Comparison of ENCODE assay signal across 20 mouse cellular contexts in the genomic region with DNA sequence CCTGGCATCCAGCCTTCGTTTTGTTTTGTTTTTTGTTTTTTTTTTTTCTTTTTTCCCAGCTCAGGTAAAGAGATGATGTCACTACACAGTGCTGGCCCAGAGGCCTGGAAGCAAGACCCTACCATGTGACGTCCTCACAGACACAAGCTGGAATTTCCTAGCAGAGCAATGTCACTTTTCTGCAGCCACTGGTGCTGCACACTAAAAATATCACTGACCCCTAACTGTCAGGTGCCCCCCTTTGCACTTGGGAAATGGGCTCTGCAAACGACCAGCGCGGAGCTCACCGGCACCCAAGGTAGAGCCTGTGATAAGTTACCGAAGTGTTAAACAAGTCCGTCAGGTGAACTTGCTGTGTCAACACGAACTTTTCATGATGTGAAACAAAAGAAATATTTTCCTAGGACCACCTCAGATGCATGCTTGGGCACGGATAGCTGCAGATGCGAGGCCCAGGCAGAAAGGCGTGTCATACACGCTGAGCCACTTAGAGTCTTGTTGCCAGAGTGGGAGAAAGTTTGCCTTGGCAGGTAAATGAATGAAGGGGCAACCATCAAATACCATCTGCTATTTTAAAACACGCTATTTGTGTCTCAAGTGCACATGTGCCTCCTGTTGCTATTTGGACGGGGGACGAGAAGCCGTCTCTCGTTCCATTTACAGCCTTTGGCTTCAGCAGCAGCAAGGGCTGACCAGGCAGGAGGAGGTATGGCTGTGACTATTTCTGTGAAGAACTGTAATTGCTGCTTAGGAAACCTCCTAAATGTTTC. TPM values are rescaled to one million over a fixed set of nuclear protein-coding genes. Genes with fewer than 3 reads are reported as not detected.
DNase-seq lines count a peak whose midpoint lies in the region; ATAC-seq lines count a peak whose summit lies in the region.
"Had no signal": no experiment of that assay in that cellular context is flagged by ENCODE, and none has a peak within 500 bp of the region (broad histone marks: within the 10 kb centered on the region; RNA-seq: fewer than 3 reads in every experiment).

No protein-coding gene starts in this region.

- ATAC-seq in heart, embryonic 15.5 days (replicated peaks; ENCODE audit: insufficient number of reproducible peaks, insufficient read depth, low FRiP score, low read depth) = peak; percentile 69
- ATAC-seq in activated CD4-positive, CD25-positive, alpha-beta regulatory T cell, adult 4 months = no peak
- ATAC-seq in hindbrain, embryonic 14.5 days (ENCODE audit: low FRiP score) = no peak
- ATAC-seq: forebrain, embryonic 16.5 days; midbrain, embryonic 13.5 days had no signal

- H3K9me3 ChIP-seq in heart, embryonic 15.5 days (replicated peaks) = no peaks in the 10 kb centered on the region
- H3K9me3 ChIP-seq in hindbrain, embryonic 14.5 days (ENCODE audit: control insufficient read depth, low read length) = no peaks in the 10 kb centered on the region
- H3K9me3 ChIP-seq: limb, embryonic 12.5 days; liver, embryonic 15.5 days; midbrain, embryonic 13.5 days had no signal

- H3K36me3 ChIP-seq in heart, embryonic 15.5 days = no peaks in the 10 kb centered on the region
- no peaks in the 10 kb centered on the region for H3K36me3 ChIP-seq in hindbrain, embryonic 14.5 days (replicated peaks; ENCODE audit: control insufficient read depth, insufficient read depth)
- H3K36me3 ChIP-seq: limb, embryonic 12.5 days; liver, embryonic 15.5 days had no signal

- H3K9ac ChIP-seq in heart, embryonic 15.5 days = peak overlapping the region; percentile 45; the same call in 1 of the 2 replicates
- no peak overlapping the region for H3K9ac ChIP-seq in hindbrain, embryonic 14.5 days
- H3K9ac ChIP-seq: limb, embryonic 12.5 days; liver, embryonic 15.5 days; midbrain, embryonic 13.5 days had no signal

- peak overlapping the region; percentile 37 for H3K4me3 ChIP-seq in heart, embryonic 15.5 days
- H3K4me3 ChIP-seq in hindbrain, embryonic 14.5 days (replicated peaks; ENCODE audit: low read length) = no peak overlapping the region
- H3K4me3 ChIP-seq: limb, embryonic 12.5 days; liver, embryonic 15.5 days; midbrain, embryonic 13.5 days; myocyte had no signal

- H3K27ac ChIP-seq in heart, embryonic 15.5 days = peak overlapping the region; percentile 97
- no peak overlapping the region for H3K27ac ChIP-seq in hindbrain, embryonic 14.5 days
- H3K27ac ChIP-seq: limb, embryonic 12.5 days; liver, embryonic 15.5 days had no signal

- DNase-seq in cerebellum, adult 11-12 months = peak; percentile 45
- DNase-seq in cerebellum, postnatal 4 days (ENCODE audit: low spot score in 2 of 2) = no peak
- peak; percentile 17 to 55 for DNase-seq in gastrocnemius, adult 8-10 months (ENCODE audit: low spot score in 2 of 2)
- DNase-seq in gastrocnemius, postnatal 4 days (ENCODE audit: low spot score in 2 of 2) = no peak
- peak; percentile 65 to 77 for DNase-seq in heart, adult 18-20 months
- no peak for DNase-seq in hindbrain, embryonic 14.5 days (ENCODE audit: low spot score)
- DNase-seq: adrenal gland, postnatal 10 days; kidney, postnatal 4 days; layer of hippocampus, postnatal 36 days had no signal

- peaks cover 48% of the 10 kb centered on the region for H3K4me1 ChIP-seq in heart, embryonic 15.5 days (replicated peaks)
- peaks cover 13% of the 10 kb centered on the region; the same call in 1 of the 2 replicates for H3K4me1 ChIP-seq in hindbrain, embryonic 14.5 days (replicated peaks; ENCODE audit: control insufficient read depth, insufficient read depth, low read length)
- H3K4me1 ChIP-seq: limb, embryonic 12.5 days; liver, embryonic 15.5 days had no signal

- WGBS in heart, embryonic 15.5 days = 41% methylated on average over 18 of the region's 18 CpGs
- WGBS in hindbrain, embryonic 14.5 days = 90% methylated on average over 18 of the region's 18 CpGs

- no peaks in the 10 kb centered on the region for H3K27me3 ChIP-seq in heart, embryonic 15.5 days
- no peaks in the 10 kb centered on the region for H3K27me3 ChIP-seq in hindbrain, embryonic 14.5 days (ENCODE audit: control insufficient read depth, insufficient read depth, low read length)
- H3K27me3 ChIP-seq: limb, embryonic 12.5 days; midbrain, embryonic 13.5 days had no signal

- peak overlapping the region; percentile 59 for H3K4me2 ChIP-seq in heart, embryonic 15.5 days
- H3K4me2 ChIP-seq in hindbrain, embryonic 14.5 days (replicated peaks) = no peak overlapping the region
- H3K4me2 ChIP-seq: limb, embryonic 12.5 days; liver, embryonic 15.5 days; midbrain, embryonic 13.5 days had no signal

RNA-seq across cellular contexts. Expression of a gene that starts 7.1 kb away (rescaled TPM):
- not detected for total RNA-seq in gastrocnemius, adult 8-10 months (2022)
- not detected for total RNA-seq in gastrocnemius, postnatal 4 days (2021)
- total RNA-seq in heart, adult 18-20 months (2021) = not detected
- polyA plus RNA-seq in heart, embryonic 15.5 days (2015; fragmentation: Nextera tagmentation; extraction: Ambion mirVana) = not detected in 2 replicates
- not detected for polyA plus RNA-seq in activated CD4-positive, CD25-positive, alpha-beta regulatory T cell, adult 4 months (2017; shearing (Covaris generic))
- 0.30 and 0.36 TPM in 2 replicates for polyA plus RNA-seq in hindbrain, embryonic 14.5 days (2014; fragmentation: Nextera tagmentation; extraction: Ambion mirVana)
- total RNA-seq: adrenal gland, postnatal 10 days; heart, postnatal 36 days; layer of hippocampus, postnatal 36 days; neutrophil, adult 5-6 weeks had no signal
- polyA plus RNA-seq: kidney, adult 2 months; limb, embryonic 12.5 days; liver, embryonic 15.5 days; myocyte; urinary bladder, adult 2 months had no signal

RNA-seq across cellular contexts. Expression of a gene that starts 38.8 kb away (rescaled TPM):
- total RNA-seq in gastrocnemius, adult 8-10 months (2022) = 10 to 100 TPM; 51.9 to 60.7 (median 57.1) TPM
- 10 to 100 TPM; 78.8 to 79.1 TPM for total RNA-seq in gastrocnemius, postnatal 4 days (2021)
- total RNA-seq in heart, adult 18-20 months (2021) = 10 to 100 TPM; 53.4 to 62.2 TPM
- 88.0 and 98.5 TPM in 2 replicates for polyA plus RNA-seq in heart, embryonic 15.5 days (2015; fragmentation: Nextera tagmentation; extraction: Ambion mirVana)
- polyA plus RNA-seq in activated CD4-positive, CD25-positive, alpha-beta regulatory T cell, adult 4 months (2017; shearing (Covaris generic)) = 10 to 100 TPM; 47.9 to 50.8 TPM
- polyA plus RNA-seq in hindbrain, embryonic 14.5 days (2014; fragmentation: Nextera tagmentation; extraction: Ambion mirVana) = 29.9 and 43.2 TPM in 2 replicates

RNA-seq across cellular contexts. Expression of a gene that starts 52.1 kb away (rescaled TPM):
- total RNA-seq in gastrocnemius, adult 8-10 months (2022) = 10 to 100 TPM in 3 of 4 experiments, 1 to 10 TPM in 1; 6.5 to 14.8 (median 11.6) TPM
- total RNA-seq in gastrocnemius, postnatal 4 days (2021) = 10 to 100 TPM; 10.5 to 15.4 TPM
- total RNA-seq in heart, adult 18-20 months (2021) = 1 to 10 TPM; 3.3 to 3.6 TPM
- polyA plus RNA-seq in heart, embryonic 15.5 days (2015; fragmentation: Nextera tagmentation; extraction: Ambion mirVana) = 5.7 and 6.6 TPM in 2 replicates
- polyA plus RNA-seq in activated CD4-positive, CD25-positive, alpha-beta regulatory T cell, adult 4 months (2017; shearing (Covaris generic)) = 1 to 10 TPM; 3.3 to 4.7 TPM
- polyA plus RNA-seq in hindbrain, embryonic 14.5 days (2014; fragmentation: Nextera tagmentation; extraction: Ambion mirVana) = 3.9 and 5.1 TPM in 2 replicates

Comparison
In these comparisons a context has a peak if more than half of its experiments do, and no peak if none do; other contexts are left out.
1. DNase-seq: peak in cerebellum, adult 11-12 months (single experiment), gastrocnemius, adult 8-10 months (2 of 2) and heart, adult 18-20 months (2 of 2); none in cerebellum, postnatal 4 days (0 of 2), gastrocnemius, postnatal 4 days (0 of 2) and hindbrain, embryonic 14.5 days (single experiment).